Mouse (Mus musculus) hindbrain, embryonic 15.5 days (tissue): Measurements from ENCODE around the gene 4930519G04Rik. TPM values are rescaled to one million over a fixed set of nuclear protein-coding genes. Genes with fewer than 3 reads are reported as not detected.
A peak's percentile ranks its signal among the peaks of the same experiment; 100 is the strongest.

Source experiments
- ATAC-seq: fragments of 200-750 bp; cut with Nextera tagmentation; 2 replicates; pipeline ENCODE4 v1.8.0; 2017; ENCODE audit warnings: low read depth, moderate number of reproducible peaks, moderate TSS enrichment; ENCODE audit not compliant: low FRiP score
- H3K27ac ChIP-seq: fragments of 300-500 bp; sonication (generic); replicated peaks from 2 replicates; pipeline ENCODE4 v1.5.1; 2015; ENCODE audit warnings: mild to moderate bottlenecking, inconsistent platforms
- H3K27me3 ChIP-seq: fragments of 300-500 bp; sonication (generic); 2 replicates; pipeline ENCODE4 v1.6.1; 2015; ENCODE audit warnings: control low read depth, inconsistent platforms
- H3K36me3 ChIP-seq: fragments of 300-500 bp; sonication (generic); 2 replicates; pipeline ENCODE4 v1.6.1; 2015; ENCODE audit warnings: control low read depth, inconsistent platforms
- H3K4me1 ChIP-seq: fragments of 300-500 bp; sonication (generic); replicated peaks from 2 replicates; pipeline ENCODE4 v1.6.1; 2015; ENCODE audit warnings: control low read depth, inconsistent platforms
- H3K4me2 ChIP-seq: fragments of 300-500 bp; sonication (generic); 2 replicates; pipeline ENCODE4 v1.6.1; 2015; ENCODE audit warnings: moderate library complexity, mild to moderate bottlenecking, inconsistent platforms
- H3K4me3 ChIP-seq: fragments of 300-500 bp; sonication (generic); 2 replicates; pipeline ENCODE4 v1.5.1; 2015; ENCODE audit warnings: mild to moderate bottlenecking, inconsistent platforms
- H3K9ac ChIP-seq: fragments of 300-500 bp; sonication (generic); 2 replicates; pipeline ENCODE4 v1.6.1; 2015; ENCODE audit warnings: inconsistent platforms
- H3K9me3 ChIP-seq: fragments of 300-500 bp; sonication (generic); 2 replicates; pipeline ENCODE4 v1.6.1; 2016; ENCODE audit warnings: control low read depth, inconsistent platforms
- WGBS: fragments of 180-500 bp; shearing (Covaris S2); methylation state at CpG from one replicate; pipeline ENCODE4 v1.1.7; 2015; 5-methylcytosine and 5-hydroxymethylcytosine counted together
- polyA plus RNA-seq: library from polyadenylated mRNA; unstranded; fragments of >200 nt; fragmentation: Nextera tagmentation; extraction: Ambion mirVana; gene quantifications from 2 replicates; pipeline ENCODE4 v1.2.1, GENCODE M21; 2015

Gene 4930519G04Rik
- polyA plus RNA-seq, 1 experiment from 2014 or later: not detected

DNA sequence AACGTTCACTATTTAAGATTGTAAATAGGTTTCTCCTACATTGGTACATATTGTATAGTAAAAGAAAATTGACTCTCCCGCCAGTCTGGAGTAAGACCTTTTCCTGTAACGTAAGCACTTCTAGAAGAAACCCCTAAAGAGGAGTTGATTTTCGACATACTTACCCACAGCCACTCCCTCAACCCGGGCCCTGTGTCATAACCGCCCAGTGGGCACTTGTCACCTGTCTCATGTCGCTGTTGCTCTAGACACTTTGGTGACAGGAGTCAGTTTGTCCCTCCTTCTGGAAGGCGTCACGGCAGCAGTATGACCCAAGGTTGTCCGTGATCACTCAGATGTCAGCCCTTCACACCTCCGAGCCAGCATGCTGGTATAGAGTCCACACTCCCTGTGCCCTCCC is 29.6 kb downstream of the 4930519G04Rik start:
- Histone ChIP-seq H3K27ac (no peak overlapping the region), H3K9me3 (no peaks in the 10 kb centered on the region), H3K9ac (no peak overlapping the region), H3K4me3 (no peak overlapping the region), H3K4me2 (no peak overlapping the region), H3K27me3 (no peaks in the 10 kb centered on the region), H3K4me1 (peaks cover 4% of the 10 kb centered on the region; the same call in 1 of the 2 replicates), H3K36me3 (no peaks in the 10 kb centered on the region)
- no peak for ATAC-seq
- 98% methylated on average over 11 of the region's 11 CpGs for WGBS

DNA sequence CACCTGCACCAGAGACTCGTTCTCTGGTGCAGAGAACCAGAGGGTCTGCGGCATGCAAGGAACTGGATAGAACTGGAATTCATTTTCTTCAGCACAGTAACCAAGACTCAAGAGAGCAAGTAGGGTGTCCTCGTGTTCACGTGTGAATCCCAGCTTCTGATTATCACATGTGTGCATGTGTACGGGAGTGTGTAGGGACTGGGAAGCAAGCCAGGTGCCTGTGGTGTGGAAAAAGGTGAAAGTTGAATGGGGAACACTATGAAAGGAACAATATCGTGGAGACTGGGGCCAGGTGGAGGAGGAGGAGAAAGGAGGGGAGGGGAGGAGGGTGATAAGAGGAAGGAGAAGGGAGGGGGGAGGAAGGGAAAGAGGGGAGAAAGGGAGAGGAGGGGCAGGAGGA is 33.3 kb downstream of the 4930519G04Rik start:
- H3K27me3 ChIP-seq: no peaks in the 10 kb centered on the region
- no peak overlapping the region for H3K4me2 ChIP-seq
- ATAC-seq: no peak
- H3K27ac ChIP-seq: no peak overlapping the region
- H3K36me3 ChIP-seq: no peaks in the 10 kb centered on the region
- no peaks in the 10 kb centered on the region for H3K9me3 ChIP-seq
- no peaks in the 10 kb centered on the region for H3K4me1 ChIP-seq
- no peak overlapping the region for H3K4me3 ChIP-seq
- H3K9ac ChIP-seq: no peak overlapping the region
- 80% methylated on average over 6 of the region's 6 CpGs for WGBS

DNA sequence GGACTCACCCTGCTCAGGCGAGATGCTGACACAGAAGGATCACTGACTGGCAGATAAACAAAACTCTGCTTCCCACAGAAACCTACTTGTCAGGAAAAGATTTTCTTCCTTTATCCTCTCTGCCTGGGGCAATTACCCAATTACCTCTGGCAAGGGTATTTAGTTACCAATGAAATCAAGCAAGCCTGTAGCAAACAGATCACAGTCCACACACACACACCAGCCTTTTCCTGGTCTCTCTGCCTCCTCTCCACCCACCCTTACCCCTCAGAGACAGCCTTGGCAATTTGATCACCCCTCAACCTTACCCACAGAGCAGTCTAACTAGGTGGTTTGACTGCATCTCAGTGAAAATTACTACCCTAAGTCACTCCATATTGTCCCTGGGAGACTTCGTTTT is 35.5 kb downstream of the 4930519G04Rik start:
- Histone ChIP-seq H3K4me3 (no peak overlapping the region), H3K27ac (no peak overlapping the region), H3K27me3 (no peaks in the 10 kb centered on the region), H3K9ac (no peak overlapping the region), H3K4me2 (no peak overlapping the region), H3K4me1 (no peaks in the 10 kb centered on the region), H3K36me3 (no peaks in the 10 kb centered on the region), H3K9me3 (no peaks in the 10 kb centered on the region)
- 86% methylated on average over 2 of the region's 2 CpGs for WGBS
- ATAC-seq: no peak

DNA sequence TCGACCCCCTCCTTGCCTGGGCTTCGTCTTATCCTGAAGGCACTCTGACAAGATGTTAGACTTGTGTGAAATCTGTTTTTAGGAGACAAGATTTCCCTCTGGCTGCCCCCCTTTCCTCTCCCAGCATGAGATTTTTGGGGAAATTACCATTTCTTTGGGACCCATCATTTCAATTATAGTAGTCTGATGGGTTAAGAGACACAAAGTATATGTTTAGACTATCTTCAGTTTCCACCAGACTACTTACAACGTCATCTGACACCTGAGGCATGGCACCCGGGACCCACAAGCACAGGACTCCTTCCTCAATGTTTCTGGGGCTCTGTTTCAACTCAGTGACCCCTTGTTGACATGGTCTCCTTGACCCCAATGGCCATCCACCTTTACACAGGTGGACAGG is 42.1 kb downstream of the 4930519G04Rik start:
- WGBS: 96% methylated on average over 4 of the region's 4 CpGs
- H3K9me3 ChIP-seq: no peaks in the 10 kb centered on the region
- no peaks in the 10 kb centered on the region for H3K4me1 ChIP-seq
- H3K4me3 ChIP-seq: no peak overlapping the region
- no peaks in the 10 kb centered on the region for H3K36me3 ChIP-seq
- H3K27ac ChIP-seq: no peak overlapping the region
- no peak overlapping the region for H3K4me2 ChIP-seq
- ATAC-seq: no peak
- H3K27me3 ChIP-seq: no peaks in the 10 kb centered on the region
- H3K9ac ChIP-seq: no peak overlapping the region

DNA sequence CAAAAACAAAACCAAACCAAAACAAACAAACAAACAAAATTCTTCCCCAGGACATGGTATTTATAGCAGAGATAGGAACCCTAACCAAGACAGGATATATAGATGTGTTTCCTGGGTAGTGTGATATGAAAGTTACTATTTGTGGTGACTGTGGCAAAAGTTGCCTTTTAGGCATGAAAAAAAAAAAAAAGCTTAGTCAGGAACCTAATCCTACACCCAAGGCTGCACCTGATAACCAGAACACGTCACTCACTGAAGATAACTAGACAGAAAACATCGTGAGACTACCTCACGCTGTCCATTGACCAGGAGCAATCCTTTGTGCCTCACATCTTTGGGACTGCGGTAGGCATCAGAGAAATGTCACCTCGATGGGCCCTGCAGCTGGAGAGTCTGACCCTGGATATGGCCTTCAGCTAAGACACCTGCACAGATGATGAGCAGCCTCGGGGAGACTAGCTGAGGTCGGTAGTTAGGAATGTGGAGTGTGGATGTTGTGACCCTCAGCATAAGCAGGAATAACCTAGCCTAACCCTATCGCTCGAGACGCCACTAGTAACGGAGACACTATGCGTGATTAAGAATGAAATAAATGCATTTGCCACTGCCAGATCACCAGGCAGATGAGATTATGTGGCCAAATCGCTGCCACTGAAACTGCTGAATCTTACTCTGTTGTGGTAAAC is 43.4 kb downstream of the 4930519G04Rik start, which contains the start of gene Oasl2:
Gene Oasl2, plus strand, starts transcription at position 249 of the 686 bp plus-strand sequence.
- H3K36me3 ChIP-seq: no peaks in the 10 kb centered on the region
- no peak for ATAC-seq
- H3K27ac ChIP-seq: no peak within 1 kb of the TSS
- no peak within 1 kb of the TSS for H3K9ac ChIP-seq
- WGBS: 70% methylated on average over 13 of the region's 13 CpGs
- H3K9me3 ChIP-seq: no peaks in the 10 kb centered on the region
- H3K4me3 ChIP-seq: no peak within 1 kb of the TSS
- H3K27me3 ChIP-seq: no peaks in the 10 kb centered on the region
- H3K4me2 ChIP-seq: peak within 1 kb of the TSS; percentile 20; the same call in 1 of the 2 replicates
- no peaks in the 10 kb centered on the region for H3K4me1 ChIP-seq

DNA sequence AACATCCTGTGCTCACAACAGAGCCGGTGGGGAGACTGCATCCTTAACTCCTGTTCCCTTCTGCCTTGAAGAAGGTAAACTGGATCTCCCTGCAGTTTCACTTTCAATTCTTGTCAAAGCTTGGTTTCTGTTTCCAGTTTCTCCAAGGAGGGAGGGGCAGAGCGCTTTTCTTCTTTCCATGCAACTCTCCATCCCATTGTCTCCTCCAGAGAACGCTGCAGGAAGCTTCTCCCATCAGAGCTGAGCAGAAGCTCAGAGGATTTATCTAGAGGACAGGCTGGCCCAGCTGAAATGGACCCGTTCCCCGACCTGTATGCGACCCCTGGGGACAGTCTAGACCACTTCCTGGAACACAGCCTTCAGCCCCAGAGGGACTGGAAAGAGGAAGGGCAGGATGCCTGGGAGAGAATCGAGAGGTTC is 43.9 kb downstream of the 4930519G04Rik start:
- WGBS: 11% methylated on average over 7 of the region's 7 CpGs
- no peak for ATAC-seq

DNA sequence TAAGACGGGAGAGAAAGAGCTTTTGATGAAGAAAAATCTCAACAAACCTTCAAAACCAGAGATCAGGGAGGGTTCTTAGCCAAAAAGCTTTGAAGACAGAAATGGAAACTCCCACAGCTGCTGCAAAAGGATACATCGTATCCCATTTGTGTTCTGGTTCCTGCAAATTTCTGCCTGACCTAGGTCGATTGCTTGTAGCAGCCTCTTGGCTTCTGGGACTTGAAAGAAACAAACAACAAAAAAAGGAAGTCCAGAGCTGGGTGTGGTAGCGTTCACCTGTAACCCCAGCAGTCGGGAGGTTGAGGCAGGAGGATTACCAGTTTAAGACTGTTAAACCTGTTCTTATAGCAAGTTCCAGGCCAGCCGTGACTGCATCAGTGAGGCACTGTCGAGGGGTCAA is 45.4 kb downstream of the 4930519G04Rik start:
- WGBS: 86% methylated on average over 7 of the region's 7 CpGs
- Histone ChIP-seq H3K27me3 (no peaks in the 10 kb centered on the region), H3K9ac (no peak overlapping the region), H3K36me3 (no peaks in the 10 kb centered on the region), H3K4me2 (no peak overlapping the region), H3K4me1 (no peaks in the 10 kb centered on the region), H3K9me3 (no peaks in the 10 kb centered on the region), H3K4me3 (no peak overlapping the region), H3K27ac (no peak overlapping the region)
- ATAC-seq: no peak

More for the DNA sequence above, 43.9 kb downstream of the 4930519G04Rik start:
- Histone ChIP-seq H3K4me1 (no peaks in the 10 kb centered on the region), H3K27me3 (no peaks in the 10 kb centered on the region), H3K4me3 (no peak overlapping the region), H3K4me2 (peak overlapping the region; percentile 20; the same call in 1 of the 2 replicates), H3K27ac (no peak overlapping the region), H3K9ac (no peak overlapping the region), H3K36me3 (no peaks in the 10 kb centered on the region), H3K9me3 (no peaks in the 10 kb centered on the region)

DNA sequence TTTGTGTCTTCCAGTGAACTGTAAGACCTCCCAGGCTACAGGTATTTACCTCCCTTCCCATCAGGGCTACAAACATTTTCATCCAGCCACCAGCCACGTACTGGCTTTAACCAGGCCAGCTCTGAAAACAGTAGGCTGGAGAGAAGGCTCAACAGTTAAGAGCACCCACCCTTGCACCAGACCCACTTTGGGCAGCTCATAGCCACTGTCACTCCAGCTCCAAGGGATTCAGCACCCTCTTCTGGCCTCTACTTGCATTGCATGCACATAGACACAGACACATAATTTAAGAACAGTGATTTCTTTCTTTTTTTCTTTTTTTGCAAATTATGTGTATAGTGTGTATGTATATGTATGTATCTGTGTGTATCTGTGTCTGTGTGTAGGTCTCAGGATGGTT is 48.9 kb downstream of the 4930519G04Rik start:
- H3K27me3 ChIP-seq: no peaks in the 10 kb centered on the region
- H3K36me3 ChIP-seq: no peaks in the 10 kb centered on the region
- no peak overlapping the region for H3K9ac ChIP-seq
- H3K27ac ChIP-seq: no peak overlapping the region
- no peaks in the 10 kb centered on the region for H3K4me1 ChIP-seq
- H3K9me3 ChIP-seq: no peaks in the 10 kb centered on the region
- 28% methylated on average over 1 of the region's 1 CpGs for WGBS
- no peak overlapping the region for H3K4me3 ChIP-seq
- H3K4me2 ChIP-seq: no peak overlapping the region
- ATAC-seq: no peak

DNA sequence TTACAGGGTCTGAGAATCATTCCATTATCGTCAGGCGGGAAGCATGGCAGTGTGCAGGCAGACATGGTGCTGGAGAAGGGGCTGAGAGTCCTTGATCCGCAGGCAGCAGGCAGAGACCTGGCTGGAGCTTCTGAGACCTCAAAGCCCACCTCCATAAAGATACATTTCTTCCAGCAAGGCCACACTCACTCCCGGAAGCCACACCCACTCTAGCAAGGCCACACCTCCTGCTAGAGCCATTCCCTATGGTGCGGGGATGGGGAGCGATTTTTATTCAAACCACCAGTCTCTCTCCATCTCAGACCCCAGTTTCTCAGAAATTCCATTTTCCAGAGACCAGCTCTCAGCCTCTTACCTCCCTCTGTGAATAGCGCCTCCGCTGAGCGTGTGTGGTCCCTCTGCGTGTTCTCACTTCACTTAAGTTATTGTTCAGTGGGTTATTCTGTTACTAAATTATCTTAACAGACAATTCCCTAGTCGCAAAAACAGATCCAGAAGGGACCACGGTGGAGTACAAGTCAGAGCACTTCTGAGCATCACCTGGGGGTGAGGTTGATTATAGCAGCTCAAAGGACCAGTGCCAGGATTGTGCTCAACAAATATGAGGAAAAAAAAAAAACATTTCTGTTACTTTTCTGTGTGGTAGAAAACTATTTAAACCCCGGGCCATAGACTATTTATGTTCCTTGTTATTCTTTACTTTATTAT is 55.3 kb downstream of the 4930519G04Rik start:
- Histone ChIP-seq H3K9ac (no peak overlapping the region), H3K27me3 (no peaks in the 10 kb centered on the region), H3K4me2 (no peak overlapping the region), H3K36me3 (no peaks in the 10 kb centered on the region), H3K4me3 (no peak overlapping the region), H3K4me1 (no peaks in the 10 kb centered on the region), H3K9me3 (no peaks in the 10 kb centered on the region), H3K27ac (no peak overlapping the region)
- WGBS: 47% methylated on average over 13 of the region's 13 CpGs
- no peak for ATAC-seq

DNA sequence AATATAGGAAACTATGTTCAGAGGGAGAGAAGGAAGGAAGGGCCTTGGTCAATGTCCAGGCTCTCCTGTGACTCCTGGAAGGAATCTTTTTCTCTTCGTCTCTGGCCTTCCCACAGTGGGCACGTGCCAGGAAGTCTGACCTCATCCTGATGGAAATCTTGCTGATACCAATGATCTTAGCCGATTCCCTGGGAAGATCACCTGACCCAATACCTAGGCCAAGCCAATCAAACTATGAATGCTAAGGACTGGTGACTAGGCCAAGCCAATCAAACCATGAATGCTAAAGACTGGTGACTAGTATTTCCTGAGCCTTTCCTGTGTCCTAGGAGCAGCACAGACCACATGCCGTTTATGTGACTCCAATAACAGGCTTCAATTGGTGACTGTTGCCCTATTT is 60.2 kb downstream of the 4930519G04Rik start:
- Histone ChIP-seq H3K4me3 (no peak overlapping the region), H3K4me2 (no peak overlapping the region), H3K27ac (no peak overlapping the region), H3K36me3 (no peaks in the 10 kb centered on the region), H3K9ac (no peak overlapping the region), H3K9me3 (no peaks in the 10 kb centered on the region), H3K27me3 (no peaks in the 10 kb centered on the region), H3K4me1 (no peaks in the 10 kb centered on the region)
- no peak for ATAC-seq
- WGBS: 78% methylated on average over 4 of the region's 4 CpGs

DNA sequence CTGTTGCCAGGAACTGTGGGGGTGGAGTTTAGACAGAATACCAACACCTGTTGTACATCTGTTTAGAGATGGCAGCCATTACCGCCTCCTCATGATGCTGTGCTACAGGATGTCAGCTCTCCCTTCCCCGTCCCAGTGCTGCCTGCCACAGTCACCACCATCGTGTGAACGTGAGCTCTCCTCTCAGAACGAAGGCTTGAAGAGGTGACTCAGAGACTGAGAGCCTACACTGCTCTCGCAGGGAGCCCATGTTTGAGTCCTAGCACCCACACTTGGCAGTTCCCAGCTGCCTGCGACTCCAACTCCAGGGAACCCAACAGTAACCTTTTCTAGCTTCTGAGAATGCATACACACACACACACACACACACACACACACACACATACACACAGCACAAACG is 61.4 kb downstream of the 4930519G04Rik start:
- no peak overlapping the region for H3K4me2 ChIP-seq
- H3K9ac ChIP-seq: no peak overlapping the region
- H3K36me3 ChIP-seq: no peaks in the 10 kb centered on the region
- no peaks in the 10 kb centered on the region for H3K9me3 ChIP-seq
- no peaks in the 10 kb centered on the region for H3K27me3 ChIP-seq
- H3K27ac ChIP-seq: no peak overlapping the region
- H3K4me3 ChIP-seq: no peak overlapping the region
- H3K4me1 ChIP-seq: no peaks in the 10 kb centered on the region
- no peak for ATAC-seq
- 85% methylated on average over 8 of the region's 8 CpGs for WGBS

DNA sequence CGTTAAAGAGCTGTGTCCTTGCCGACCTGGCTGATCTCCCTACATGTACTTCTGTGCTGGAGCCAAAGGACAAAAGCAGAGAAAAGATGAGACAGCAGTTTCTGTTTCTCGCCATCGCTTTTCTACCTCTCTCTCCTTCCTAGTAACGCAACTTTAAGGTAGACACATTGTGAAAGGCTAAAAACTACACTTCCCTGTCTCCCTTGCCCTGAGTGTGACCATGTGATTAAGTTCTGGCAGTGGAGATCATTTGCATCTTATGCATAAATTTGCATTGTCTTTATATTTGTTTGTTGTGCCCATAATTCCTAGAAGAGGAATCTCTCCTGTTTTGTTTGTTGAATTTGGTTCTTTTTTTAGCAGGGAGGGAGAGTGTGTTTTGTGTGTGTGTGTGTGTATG is 62.4 kb downstream of the 4930519G04Rik start:
- Histone ChIP-seq H3K9me3 (no peaks in the 10 kb centered on the region), H3K9ac (no peak overlapping the region), H3K4me1 (no peaks in the 10 kb centered on the region), H3K27ac (no peak overlapping the region), H3K4me2 (no peak overlapping the region), H3K4me3 (no peak overlapping the region), H3K36me3 (no peaks in the 10 kb centered on the region), H3K27me3 (no peaks in the 10 kb centered on the region)
- WGBS: 76% methylated on average over 5 of the region's 5 CpGs
- ATAC-seq: no peak
